ENCODE assay signal across 8 mouse cellular contexts in the genomic region with DNA sequence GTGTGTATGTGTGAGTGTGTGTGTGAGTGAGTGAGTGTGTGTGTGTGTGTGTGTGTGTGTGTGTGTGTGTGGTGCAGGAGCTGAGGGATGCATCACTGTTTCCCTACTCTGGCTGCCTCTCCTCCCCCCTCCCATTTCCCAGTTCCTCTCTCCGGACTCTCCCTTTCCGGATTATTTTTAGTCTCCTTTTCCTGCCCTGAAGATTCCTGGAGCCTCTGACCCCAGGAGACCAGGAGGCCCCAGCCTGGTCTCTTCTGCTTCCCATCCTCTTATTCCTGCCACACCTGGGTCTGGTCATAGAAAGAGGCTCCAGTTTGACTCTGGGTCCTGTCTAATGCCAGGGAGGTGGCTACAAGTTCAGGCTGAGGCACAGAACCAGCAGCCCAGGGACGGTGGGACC. TPM values are rescaled to one million over a fixed set of nuclear protein-coding genes. Genes with fewer than 3 reads are reported as not detected.
A peak's percentile ranks its signal among the peaks of the same experiment; 100 is the strongest.
DNase-seq lines count a peak whose midpoint lies in the region; ATAC-seq and TF ChIP-seq lines count a peak whose summit lies in the region.

No protein-coding gene starts in this region.

- peak; percentile 66 to 85 for DNase-seq in heart, adult 9 months (ENCODE audit: low spot score in 2 of 2)
- peak; percentile 39 for DNase-seq in lung, embryonic 14.5 days
- no peak for DNase-seq in embryo, embryonic 11 days
- DNase-seq in right cerebral cortex, postnatal 10 days (ENCODE audit: low spot score in 2 of 2): no peak
- no peak for DNase-seq in left cerebral cortex, adult 9 months (ENCODE audit: low spot score in 2 of 2)
- no peak for DNase-seq in left cerebral cortex, adult 11 months (ENCODE audit: low spot score)

- no peaks in the 10 kb centered on the region for H3K9me3 ChIP-seq in embryonic facial prominence, embryonic 12.5 days
- H3K9me3 ChIP-seq in intestine, embryonic 16.5 days (ENCODE audit: control insufficient read depth, low read length): no peaks in the 10 kb centered on the region
- H3K9me3 ChIP-seq in lung, embryonic 14.5 days (ENCODE audit: low read depth, low read length): no peaks in the 10 kb centered on the region

- H3K4me1 ChIP-seq in embryonic facial prominence, embryonic 12.5 days: peaks cover 21% of the 10 kb centered on the region
- peaks cover 4% of the 10 kb centered on the region for H3K4me1 ChIP-seq in intestine, embryonic 16.5 days (ENCODE audit: control insufficient read depth, insufficient read depth, low read length)
- H3K4me1 ChIP-seq in lung, embryonic 14.5 days (ENCODE audit: insufficient read depth): no peaks in the 10 kb centered on the region

- peak overlapping the region; percentile 58; the same call in 1 of the 2 replicates for H3K4me2 ChIP-seq in embryonic facial prominence, embryonic 12.5 days (replicated peaks)
- no peak overlapping the region for H3K4me2 ChIP-seq in intestine, embryonic 16.5 days (ENCODE audit: low read depth, low read length)
- peak overlapping the region; percentile 70 for H3K4me2 ChIP-seq in lung, embryonic 14.5 days

- no peak for TF ChIP-seq CTCF in lung, embryonic 14.5 days (IDR thresholded peaks at IDR 0.05; ENCODE audit: low read depth)

- 0 out of 2 replicates have a peak overlapping the region, but pooled peaks have one; percentile 0 for H3K4me3 ChIP-seq in embryonic facial prominence, embryonic 12.5 days
- H3K4me3 ChIP-seq in intestine, embryonic 16.5 days (ENCODE audit: low read length): 0 out of 2 replicates have a peak overlapping the region, but pooled peaks have one; percentile 19
- H3K4me3 ChIP-seq in lung, embryonic 14.5 days (ENCODE audit: low read depth, low read length): peak overlapping the region; percentile 39

- ATAC-seq in embryonic facial prominence, embryonic 12.5 days (ENCODE audit: insufficient number of reproducible peaks, insufficient read depth, low FRiP score, low TSS enrichment): no peak
- no peak for ATAC-seq in intestine, embryonic 16.5 days
- ATAC-seq in lung, embryonic 14.5 days (ENCODE audit: insufficient read depth): no peak

- no peak overlapping the region for H3K27ac ChIP-seq in embryonic facial prominence, embryonic 12.5 days
- H3K27ac ChIP-seq in intestine, embryonic 16.5 days (ENCODE audit: low read length): no peak overlapping the region
- H3K27ac ChIP-seq in lung, embryonic 14.5 days (ENCODE audit: low read depth): peak overlapping the region; percentile 58; the same call in 1 of the 2 replicates

- H3K9ac ChIP-seq in embryonic facial prominence, embryonic 12.5 days: no peak overlapping the region
- H3K9ac ChIP-seq in intestine, embryonic 16.5 days (ENCODE audit: low read depth, low read length): no peak overlapping the region
- H3K9ac ChIP-seq in lung, embryonic 14.5 days: no peak overlapping the region

- no peaks in the 10 kb centered on the region for H3K36me3 ChIP-seq in embryonic facial prominence, embryonic 12.5 days
- no peaks in the 10 kb centered on the region for H3K36me3 ChIP-seq in intestine, embryonic 16.5 days (ENCODE audit: control insufficient read depth, insufficient read depth, low read length)
- H3K36me3 ChIP-seq in lung, embryonic 14.5 days (ENCODE audit: insufficient read depth): no peaks in the 10 kb centered on the region

- H3K27me3 ChIP-seq in embryonic facial prominence, embryonic 12.5 days: peaks cover 50% of the 10 kb centered on the region
- peaks cover 28% of the 10 kb centered on the region for H3K27me3 ChIP-seq in intestine, embryonic 16.5 days (replicated peaks; ENCODE audit: control insufficient read depth, insufficient read depth, low read length)
- peaks cover 29% of the 10 kb centered on the region for H3K27me3 ChIP-seq in lung, embryonic 14.5 days (ENCODE audit: insufficient read depth, low read length)

- WGBS in embryonic facial prominence, embryonic 12.5 days: 37% methylated on average over 2 of the region's 3 CpGs
- WGBS in intestine, embryonic 16.5 days: 38% methylated on average over 3 of the region's 3 CpGs
- WGBS in lung, embryonic 14.5 days: 25% methylated on average over 3 of the region's 3 CpGs

RNA-seq across cellular contexts. Expression of a gene that starts 1.2 kb away (rescaled TPM):
- polyA plus RNA-seq in embryonic facial prominence, embryonic 12.5 days (2016; fragmentation: Nextera tagmentation; extraction: Ambion mirVana): 8.1 and 8.5 TPM in 2 replicates
- polyA plus RNA-seq in intestine, embryonic 16.5 days (2015; fragmentation: Nextera tagmentation; extraction: Ambion mirVana): 8.3 and 9.0 TPM in 2 replicates
- 21.6 and 23.9 TPM in 2 replicates for polyA plus RNA-seq in lung, embryonic 14.5 days (2014; fragmentation: Nextera tagmentation; extraction: Ambion mirVana)

RNA-seq across cellular contexts. Expression of a gene that starts 11.8 kb away (rescaled TPM):
- 2.6 and 4.1 TPM in 2 replicates for polyA plus RNA-seq in embryonic facial prominence, embryonic 12.5 days (2016; fragmentation: Nextera tagmentation; extraction: Ambion mirVana)
- 3.5 and 3.8 TPM in 2 replicates for polyA plus RNA-seq in intestine, embryonic 16.5 days (2015; fragmentation: Nextera tagmentation; extraction: Ambion mirVana)
- polyA plus RNA-seq in lung, embryonic 14.5 days (2014; fragmentation: Nextera tagmentation; extraction: Ambion mirVana): 3.9 and 4.0 TPM in 2 replicates

RNA-seq across cellular contexts. Expression of a gene that starts 18.9 kb away (rescaled TPM):
- 59.3 and 64.2 TPM in 2 replicates for polyA plus RNA-seq in embryonic facial prominence, embryonic 12.5 days (2016; fragmentation: Nextera tagmentation; extraction: Ambion mirVana)
- polyA plus RNA-seq in intestine, embryonic 16.5 days (2015; fragmentation: Nextera tagmentation; extraction: Ambion mirVana): 48.2 and 56.7 TPM in 2 replicates
- polyA plus RNA-seq in lung, embryonic 14.5 days (2014; fragmentation: Nextera tagmentation; extraction: Ambion mirVana): 49.9 TPM in 2 replicates

RNA-seq across cellular contexts. Expression of a gene that starts 29.2 kb away (rescaled TPM):
- not detected in 2 replicates for polyA plus RNA-seq in embryonic facial prominence, embryonic 12.5 days (2016; fragmentation: Nextera tagmentation; extraction: Ambion mirVana)
- not detected in 2 replicates for polyA plus RNA-seq in intestine, embryonic 16.5 days (2015; fragmentation: Nextera tagmentation; extraction: Ambion mirVana)
- polyA plus RNA-seq in lung, embryonic 14.5 days (2014; fragmentation: Nextera tagmentation; extraction: Ambion mirVana): not detected in 2 replicates

RNA-seq across cellular contexts. Expression of a gene that starts 52.2 kb away (rescaled TPM):
- 44.0 and 44.3 TPM in 2 replicates for polyA plus RNA-seq in embryonic facial prominence, embryonic 12.5 days (2016; fragmentation: Nextera tagmentation; extraction: Ambion mirVana)
- 20.5 and 22.5 TPM in 2 replicates for polyA plus RNA-seq in intestine, embryonic 16.5 days (2015; fragmentation: Nextera tagmentation; extraction: Ambion mirVana)
- polyA plus RNA-seq in lung, embryonic 14.5 days (2014; fragmentation: Nextera tagmentation; extraction: Ambion mirVana): 36.8 and 43.3 TPM in 2 replicates

Comparison
In these comparisons a context has a peak if more than half of its experiments do, and no peak if none do; other contexts are left out.
1. DNase-seq: peak in heart, adult 9 months (2 of 2) and lung, embryonic 14.5 days (single experiment); none in embryo, embryonic 11 days (single experiment), right cerebral cortex, postnatal 10 days (0 of 2), left cerebral cortex, adult 9 months (0 of 2) and left cerebral cortex, adult 11 months (single experiment).
2. Peak in every context shown above with its lines, with median percentiles within 50 percentile points of each other: H3K4me3 ChIP-seq.